Mouse (Mus musculus) CD4-positive, CD25-positive, alpha-beta regulatory T cell, adult 2 months (primary cell): ENCODE data around the gene Slc25a14.

Source experiments
- DNase-seq: peaks from one replicate; pipeline ENCODE4 v3.0.0-alpha.2; 2012; ENCODE audit warnings: low read depth, low spot score

Gene Slc25a14

DNA sequence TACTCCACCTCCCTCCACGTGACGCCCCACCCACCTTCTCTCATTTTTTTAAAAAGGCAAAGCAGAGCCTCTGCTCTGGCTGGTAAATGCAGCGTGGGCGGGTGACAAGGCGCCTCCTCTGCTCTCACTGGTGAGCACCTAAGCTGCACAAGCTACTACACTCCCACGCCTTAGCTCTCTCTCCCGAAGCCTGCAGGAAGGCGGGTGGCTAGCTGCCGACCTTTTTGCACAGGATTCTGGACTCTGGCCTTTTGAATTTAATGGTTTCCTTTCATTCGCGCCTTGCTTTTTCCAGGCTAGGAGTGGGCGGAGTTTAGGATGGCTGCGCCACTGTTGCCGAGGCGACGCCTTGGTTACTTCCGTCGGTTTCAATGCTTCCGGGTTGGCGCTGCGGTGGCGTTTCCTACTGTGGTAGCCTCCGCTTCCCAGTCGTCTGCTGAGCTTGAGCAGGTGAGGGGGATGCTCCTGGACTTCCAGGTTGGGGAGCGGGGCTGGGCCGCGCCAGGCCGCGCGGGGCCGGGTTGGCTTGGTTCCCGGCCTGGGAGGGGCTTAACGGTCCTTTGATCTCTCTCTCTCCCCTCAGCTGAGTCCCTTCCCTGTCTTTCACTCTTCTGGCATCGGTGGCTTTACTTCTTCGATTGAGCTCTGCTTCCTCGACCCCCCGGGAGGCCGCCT is at the start of gene Slc25a14:
Slc25a14 (plus strand) TSS at position 35 of the 675 bp plus-strand sequence.
- DNase-seq, result peak; percentile 85

DNA sequence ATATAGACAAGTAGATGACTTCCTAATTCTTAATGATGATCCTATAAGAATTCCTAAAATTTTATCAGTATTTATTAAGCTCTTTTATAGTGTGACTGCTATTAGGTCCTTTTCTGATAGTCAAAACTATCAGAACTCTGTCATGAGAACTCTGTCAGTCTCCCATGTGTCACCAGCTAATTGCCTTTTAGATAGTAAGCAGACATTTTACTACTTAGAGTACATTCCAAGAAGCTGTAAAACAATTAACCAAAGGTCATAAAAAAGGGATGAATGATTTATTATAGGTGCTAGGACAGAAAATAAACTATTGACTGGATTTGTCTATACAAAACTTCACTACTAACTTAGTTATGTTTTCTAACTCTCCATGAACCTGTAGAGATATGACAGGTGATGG is 39.9 kb upstream of the Slc25a14 start:
- no peak for DNase-seq

DNA sequence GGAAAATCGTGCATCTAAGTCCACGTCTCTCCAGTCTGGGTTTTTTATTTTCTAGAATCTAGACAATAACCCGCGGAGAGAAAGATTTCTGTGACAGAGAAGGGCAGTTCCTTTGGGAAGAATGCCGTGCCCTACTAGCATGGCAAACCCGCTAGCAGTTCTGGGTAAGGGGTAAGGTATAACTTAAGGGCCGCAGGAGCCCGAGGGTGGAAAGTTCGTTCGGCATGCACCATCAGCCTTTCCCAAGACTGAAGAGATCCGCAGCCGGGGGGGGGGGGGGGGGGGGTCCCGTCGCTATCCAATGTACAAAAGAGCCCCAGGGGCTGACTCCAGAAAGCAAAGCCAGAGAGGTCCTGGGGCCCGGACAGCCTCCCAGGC is 29.5 kb upstream of the Slc25a14 start:
- DNase-seq, result peak; percentile 8

DNA sequence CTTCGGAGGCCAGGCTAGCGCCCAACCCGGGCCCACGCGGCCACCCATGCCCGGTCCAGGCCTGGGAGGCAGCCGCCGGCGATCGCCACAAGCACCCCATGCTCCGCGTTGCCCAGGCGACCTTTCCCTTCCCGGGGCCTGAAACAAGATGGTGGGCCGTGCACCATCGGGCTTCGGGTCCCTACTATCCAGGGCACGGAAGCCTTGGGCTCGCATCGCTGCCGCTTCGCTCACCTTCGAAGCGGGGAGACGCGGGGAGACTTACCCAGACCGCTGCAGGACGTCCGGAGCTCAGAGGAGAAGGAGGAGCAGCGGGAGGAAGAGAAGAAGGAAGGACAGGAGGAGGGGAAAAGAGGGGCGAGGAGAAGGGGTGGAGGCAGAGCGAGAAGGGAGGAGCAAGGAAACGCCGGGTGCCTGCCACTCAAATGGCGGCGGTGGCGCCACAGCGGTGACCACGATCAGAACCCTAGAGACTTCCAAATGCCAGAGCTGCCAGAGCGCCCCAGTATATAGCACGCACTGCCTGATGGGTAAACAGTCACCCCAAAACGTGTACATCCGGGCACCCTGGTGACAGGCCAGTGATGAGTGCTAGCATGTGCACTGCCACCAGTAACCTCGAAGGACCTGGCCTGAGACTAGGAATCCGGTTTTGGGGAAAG is 29.0 kb upstream of the Slc25a14 start, which contains the start of gene Zfp280c:
Zfp280c (minus strand) TSS at position 406 of the 662 bp plus-strand sequence.
- peak; percentile 80 for DNase-seq

DNA sequence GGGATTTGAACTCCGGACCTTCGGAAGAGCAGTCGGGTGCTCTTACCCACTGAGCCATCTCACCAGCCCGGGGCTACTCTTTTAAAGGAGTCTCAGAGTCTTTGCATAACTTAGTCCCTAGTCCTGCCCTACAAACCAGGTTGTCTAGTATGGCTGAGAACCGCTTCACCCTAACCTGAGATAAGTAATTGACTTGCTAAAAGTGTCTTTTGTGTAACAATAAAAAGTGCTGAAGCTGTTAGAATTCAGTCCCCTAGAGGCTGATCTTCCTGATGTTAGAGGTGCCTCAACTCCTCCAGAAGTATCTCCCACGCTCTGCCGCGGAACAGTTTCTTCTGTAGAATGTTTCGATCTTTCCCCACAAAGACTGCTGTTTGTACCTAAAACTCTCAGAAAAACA is 27.2 kb upstream of the Slc25a14 start:
- no peak for DNase-seq

DNA sequence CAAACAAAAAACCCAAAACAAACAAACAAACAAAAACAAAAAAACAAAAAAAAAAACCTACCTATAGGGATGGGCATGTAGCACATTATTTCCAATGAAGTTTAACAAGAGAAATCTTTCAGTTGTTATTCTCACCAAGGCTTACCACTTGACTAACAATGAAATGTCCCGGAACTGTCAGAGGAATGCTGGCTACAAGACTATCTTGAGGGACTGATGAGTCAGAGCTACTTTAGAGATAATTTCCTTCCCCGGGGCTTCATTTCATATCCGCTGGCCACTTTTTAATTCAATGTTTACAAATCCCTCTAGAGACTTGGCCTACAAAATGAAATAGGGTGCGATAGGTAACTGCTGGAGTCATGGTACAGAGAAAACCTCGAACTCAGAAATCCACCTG is 26.3 kb upstream of the Slc25a14 start:
- DNase-seq, result no peak

DNA sequence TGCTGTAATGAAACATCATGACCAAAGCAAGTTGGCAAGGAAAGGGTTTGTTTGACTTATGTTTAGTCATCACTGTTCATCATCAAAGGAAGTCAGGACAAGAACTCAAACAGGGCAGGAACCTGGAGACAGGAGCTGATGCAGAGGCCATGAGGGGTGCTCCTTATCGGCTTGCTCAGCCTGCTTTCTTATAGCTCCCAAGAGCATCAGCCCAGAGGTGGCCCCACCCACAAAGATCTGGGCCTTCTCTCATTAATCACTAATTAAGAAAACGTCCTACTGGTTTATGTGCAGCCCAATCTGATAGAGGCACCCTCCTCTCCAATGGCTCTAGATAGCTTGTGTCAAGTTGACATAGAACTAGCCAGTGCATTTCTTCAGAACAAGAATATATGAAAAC is 18.3 kb upstream of the Slc25a14 start:
- no peak for DNase-seq

DNA sequence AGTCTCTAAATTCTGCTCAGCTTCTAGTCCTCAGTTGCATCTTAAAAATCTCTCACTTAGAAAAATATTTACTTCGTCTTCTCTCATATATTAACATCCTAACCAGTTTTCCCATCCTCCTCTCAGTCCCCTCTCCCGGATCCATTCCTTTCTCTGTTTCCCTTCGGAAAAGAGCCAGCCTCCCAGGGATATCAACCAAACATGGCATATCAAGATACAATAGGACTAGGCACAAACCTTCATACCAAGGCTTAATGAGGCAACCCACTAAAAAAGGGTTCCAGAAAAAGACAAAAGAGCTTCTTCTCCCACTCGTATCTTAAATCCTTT is 199 bp upstream of the Slc25a14 start:
- DNase-seq, result no peak

DNA sequence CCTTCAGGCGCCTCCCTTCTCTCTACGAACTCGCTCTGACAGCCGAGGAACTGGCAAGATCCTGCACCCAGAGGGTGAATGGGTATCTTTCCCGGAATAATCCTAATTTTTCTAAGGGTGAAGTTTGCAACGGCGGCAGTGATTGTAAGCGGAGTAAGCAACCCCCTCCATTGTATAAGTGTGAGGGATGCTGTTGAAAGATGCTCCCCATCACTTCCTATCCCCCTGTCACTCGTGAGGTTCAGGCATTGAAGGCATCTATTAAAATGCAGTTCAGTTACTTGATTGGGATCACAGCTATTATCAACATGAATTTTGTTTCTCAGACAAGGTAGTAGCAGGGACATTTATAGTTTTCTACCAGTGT is 824 bp downstream of the Slc25a14 start:
- no peak for DNase-seq

DNA sequence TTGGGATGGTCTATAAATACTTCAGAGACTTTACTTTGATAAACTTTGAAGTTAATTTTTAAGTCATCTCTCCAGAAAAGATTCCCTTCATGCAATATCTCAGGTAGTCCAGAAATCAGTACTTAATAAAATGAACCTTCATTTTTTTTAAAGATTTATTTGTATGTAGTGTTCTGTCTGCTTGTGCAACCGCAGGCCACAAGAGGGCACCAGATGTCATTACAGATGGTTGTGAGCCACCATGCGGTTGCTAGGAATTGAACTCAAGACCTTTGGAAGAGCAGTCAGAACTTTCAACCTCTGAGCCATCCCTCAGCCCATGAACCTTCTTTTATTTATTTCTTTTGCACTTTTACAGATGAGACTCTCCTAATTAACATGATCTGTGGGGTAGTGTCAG is 13.8 kb downstream of the Slc25a14 start:
- DNase-seq, result peak; percentile 47

DNA sequence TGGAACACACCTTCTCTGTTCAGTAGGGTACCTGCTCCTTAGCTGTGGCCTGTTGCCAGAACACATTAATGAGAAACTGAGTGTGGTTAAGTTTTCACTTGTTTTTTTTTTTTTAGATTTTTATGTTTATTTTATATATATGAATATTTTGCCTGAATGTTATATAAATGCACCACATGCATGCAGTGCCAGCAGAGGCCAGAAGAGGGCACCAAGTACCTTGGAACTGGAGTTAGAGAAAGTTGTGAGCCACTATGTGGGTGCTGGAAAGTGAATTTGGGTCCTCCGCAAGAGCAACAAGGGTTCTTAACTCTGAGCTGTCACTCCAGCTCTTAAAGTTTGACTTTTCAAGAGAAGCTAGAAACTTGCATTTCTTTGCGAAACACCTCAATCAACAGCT is 20.9 kb downstream of the Slc25a14 start:
- DNase-seq, result peak; percentile 61

DNA sequence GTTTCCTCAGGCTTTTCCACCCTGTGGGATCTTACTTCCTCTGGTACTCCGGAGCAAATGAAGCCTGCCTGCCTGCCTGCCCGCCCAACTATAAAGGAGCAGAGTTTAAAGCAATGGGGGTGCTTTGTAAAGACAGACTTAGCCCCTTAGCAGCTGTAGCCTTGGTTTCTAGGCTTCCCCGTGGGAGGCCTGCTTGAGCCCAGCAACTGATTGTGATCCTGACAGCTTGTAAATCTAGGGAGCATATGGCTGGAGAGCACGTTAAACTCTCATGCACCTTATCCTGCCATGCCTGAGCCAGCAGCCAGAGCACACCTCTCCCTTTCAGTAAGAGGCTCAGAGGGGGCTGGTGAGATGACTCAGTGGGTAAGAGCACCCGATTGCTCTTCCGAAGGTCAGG is 43.6 kb downstream of the Slc25a14 start:
- DNase-seq, result no peak

DNA sequence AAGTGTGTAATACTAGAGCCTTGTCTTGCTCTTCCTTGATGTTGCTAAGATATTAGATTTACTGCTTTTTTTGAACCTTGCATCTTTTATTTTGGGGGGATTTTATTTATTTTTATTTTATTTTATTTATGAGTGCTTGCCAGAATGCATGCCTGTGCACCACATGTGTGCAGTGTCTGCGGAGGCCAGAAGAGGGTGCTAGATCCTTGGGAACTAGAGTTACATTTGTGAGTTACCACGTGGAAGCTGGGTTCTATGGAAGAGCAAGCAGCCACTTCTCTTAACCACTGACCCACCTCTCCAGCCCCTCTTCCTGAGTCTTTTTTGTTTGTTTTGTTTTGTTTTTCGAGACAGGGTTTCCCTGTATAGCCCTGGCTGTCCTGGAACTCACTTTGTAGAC is 46.4 kb downstream of the Slc25a14 start:
- DNase-seq, result peak; percentile 1

DNA sequence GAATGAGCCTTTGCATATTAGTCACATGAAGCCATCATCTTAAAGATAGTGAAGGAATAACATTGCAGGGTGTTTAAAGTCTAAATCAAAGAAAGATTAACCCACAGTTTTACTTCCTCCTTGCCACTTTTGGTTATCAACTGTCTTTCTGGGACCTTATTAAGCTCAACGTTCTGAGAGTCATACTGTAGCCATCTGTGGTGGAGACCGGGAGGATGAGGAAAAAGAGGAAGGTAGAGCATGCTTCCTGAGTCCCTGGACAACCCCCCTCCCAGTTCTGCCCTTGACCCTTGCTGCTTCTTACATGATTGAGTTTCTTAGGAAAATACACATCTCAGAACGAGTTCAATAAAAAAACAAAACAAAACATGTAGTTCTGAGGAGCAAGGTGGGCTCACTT is 48.5 kb downstream of the Slc25a14 start:
- DNase-seq, result no peak

DNA sequence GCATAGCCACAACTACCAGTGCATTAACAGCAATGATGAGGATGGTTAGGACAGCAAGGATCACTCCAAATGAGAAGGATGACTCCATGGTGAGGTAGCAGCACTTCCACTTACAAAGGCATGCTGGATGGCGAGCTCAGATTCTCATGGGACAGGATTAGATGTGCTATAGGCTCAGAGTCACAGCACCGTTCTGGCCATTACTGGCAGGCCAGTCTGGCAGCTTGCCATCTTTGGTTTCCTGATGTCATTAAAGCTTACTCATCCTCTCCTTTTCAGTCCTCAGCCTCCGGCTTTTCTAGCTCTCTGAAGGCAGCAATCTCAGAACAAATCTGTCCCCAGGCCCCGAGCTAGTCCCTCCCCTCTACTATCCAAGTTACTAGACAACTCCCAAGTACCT is 51.0 kb downstream of the Slc25a14 start, which contains the start of gene Gpr119:
Gpr119 (minus strand) TSS at position 308 of the 400 bp plus-strand sequence.
- no peak for DNase-seq

DNA sequence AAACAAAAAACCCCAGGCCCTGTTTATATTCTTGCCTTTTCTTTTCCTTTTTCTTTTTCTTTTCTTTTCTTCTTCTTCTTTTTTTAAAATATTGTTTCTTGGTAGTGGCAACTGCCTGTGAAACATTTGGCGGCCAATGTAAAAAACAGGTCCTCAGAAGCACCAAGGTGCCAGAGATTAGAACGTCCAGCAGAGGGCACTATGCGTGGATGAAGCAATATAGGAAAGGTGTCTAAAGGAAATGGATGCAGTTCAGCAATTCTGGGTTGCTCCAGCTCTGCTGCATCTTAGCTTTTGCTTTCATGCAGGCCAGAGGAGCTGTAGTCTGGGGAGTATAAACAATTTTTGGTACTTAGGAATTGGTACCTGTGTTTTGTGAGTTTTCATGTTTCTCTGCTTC is 60.2 kb downstream of the Slc25a14 start:
- peak; percentile 72 for DNase-seq

DNA sequence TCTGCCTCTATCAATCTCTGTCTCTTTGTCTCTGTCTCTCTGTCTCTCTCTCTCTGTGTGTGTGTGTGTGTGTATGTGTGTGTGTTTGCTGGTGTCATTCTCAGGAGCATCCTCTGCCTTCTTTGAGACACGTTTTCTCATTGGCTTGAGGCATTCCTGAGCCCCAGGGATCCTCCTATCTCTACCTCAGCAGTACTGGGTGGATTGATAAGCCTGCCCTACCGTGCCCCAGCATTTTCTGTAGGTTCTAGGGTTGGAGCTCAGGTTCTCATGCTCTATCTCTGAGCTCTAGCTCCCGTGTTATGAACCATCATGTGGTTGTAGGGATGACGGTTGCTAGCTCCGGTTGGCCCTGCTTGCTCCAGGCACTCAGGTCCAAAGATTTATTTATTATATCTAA is 60.6 kb downstream of the Slc25a14 start:
- no peak for DNase-seq

DNA sequence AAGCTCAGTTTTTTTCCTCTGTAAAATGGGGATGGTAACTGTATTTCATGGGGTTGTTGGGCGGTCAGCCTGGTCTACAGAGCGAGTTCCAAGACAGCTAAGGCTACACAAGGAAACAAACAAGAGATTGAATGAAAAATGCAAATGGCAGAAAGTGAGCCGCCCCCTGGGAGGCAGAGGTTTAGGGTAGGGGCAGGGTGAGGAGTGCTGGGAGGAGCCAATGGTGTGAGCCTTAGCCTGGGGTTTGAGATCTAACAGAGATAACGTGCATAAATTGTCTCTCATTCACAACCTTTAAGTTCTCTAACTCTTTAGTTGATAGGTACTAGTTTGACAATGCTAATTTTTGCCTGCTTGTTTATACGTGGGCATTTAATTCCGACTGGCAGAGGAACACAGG is 71.2 kb downstream of the Slc25a14 start:
- DNase-seq, result no peak

DNA sequence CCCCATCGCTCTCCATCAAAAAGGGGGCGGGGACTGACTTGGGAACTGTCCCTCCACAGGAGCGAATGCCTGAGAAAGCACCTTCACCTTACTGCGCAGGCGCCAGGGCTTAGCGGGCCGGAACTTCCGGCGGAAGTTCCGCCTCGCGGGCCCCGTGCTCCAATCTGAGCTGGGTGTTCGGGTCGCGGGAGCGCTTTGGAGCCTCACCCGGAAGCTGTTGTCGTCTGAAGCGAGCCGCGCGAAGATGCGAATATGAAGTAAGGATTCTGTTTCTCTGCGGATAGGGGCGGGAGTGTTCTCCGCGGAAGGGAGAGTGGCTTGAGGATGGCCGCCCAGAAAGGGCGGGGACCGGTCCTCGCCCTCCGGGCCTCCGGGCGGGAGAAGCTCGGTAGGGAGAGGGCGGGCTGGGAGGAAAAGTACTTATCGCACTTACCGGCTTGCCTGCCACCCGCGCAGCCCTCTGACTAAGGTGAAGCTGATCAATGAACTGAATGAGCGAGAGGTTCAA is 71.7 kb downstream of the Slc25a14 start, which contains the start of gene Rbmx2:
Rbmx2 (plus strand) TSS at position 141 of the 508 bp plus-strand sequence.
- DNase-seq, result peak; percentile 94

DNA sequence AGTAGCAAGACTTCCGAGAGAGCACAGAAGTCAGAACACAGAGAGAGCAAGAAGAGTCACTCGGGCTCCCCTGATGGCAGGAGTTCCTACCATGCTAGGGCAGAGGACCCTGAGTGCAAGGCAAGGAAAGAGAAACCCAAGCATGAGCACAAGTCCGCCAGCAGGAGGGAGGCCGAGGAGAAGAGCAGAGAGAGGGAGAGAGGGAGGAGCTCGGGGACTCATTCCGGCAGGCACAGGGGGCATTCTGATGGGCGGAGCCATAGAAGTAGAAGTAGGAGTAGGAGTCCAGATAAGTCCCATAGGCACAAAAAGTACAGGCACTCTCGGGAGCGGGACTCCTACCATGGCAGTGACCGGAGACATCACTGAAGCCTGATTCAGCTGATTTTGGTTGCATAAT is 86.5 kb downstream of the Slc25a14 start:
- DNase-seq, result no peak
